Mouse (Mus musculus): ENCODE results near the gene Farp1. TPM values are rescaled to one million over a fixed set of nuclear protein-coding genes. Genes with fewer than 3 reads are reported as not detected.

Farp1 gene
- polyA plus RNA-seq, 1 experiment from 2014 or later, result 33.8 TPM

DNA sequence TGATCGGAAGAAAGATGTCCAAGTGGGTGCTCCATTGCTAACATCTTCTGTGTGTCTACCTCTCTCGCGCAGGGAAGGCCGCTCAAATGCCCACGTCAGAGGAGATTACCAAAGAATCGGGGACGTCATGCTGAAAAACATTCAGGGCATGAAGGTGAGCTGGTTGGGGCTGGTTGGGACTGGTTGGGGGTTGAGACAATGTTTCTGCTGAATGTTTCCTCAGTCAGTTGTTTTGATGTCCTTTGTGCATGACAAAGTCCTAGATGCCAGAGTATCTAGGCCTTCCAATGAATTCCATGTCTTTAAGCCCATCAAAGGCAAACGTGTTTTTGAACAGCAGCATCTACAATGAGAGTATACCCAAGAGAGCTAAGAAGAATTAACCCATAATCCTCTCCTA, 232.8 kb downstream of the Farp1 start:
- Histone ChIP-seq H3K36me3 (ENCODE audit: control insufficient read depth, insufficient read depth, low read length) (no peaks in the 10 kb centered on the region; the same call in 1 of the 2 replicates), H3K4me1 (replicated peaks; ENCODE audit: control insufficient read depth, insufficient read depth, low read length) (no peaks in the 10 kb centered on the region), H3K4me3 (ENCODE audit: low read depth, low read length) (no peak overlapping the region), H3K27me3 (ENCODE audit: control insufficient read depth, insufficient read depth, low read length) (no peaks in the 10 kb centered on the region), H3K4me2 (ENCODE audit: low read depth, low read length, severe bottlenecking) (no peak overlapping the region), H3K27ac (ENCODE audit: low read depth, low read length) (no peak overlapping the region), H3K9ac (ENCODE audit: low read length) (no peak overlapping the region), H3K9me3 (ENCODE audit: control insufficient read depth, low read length) (no peaks in the 10 kb centered on the region)
- no peak for DNase-seq (ENCODE audit: low spot score)
- no peak for ATAC-seq (replicated peaks; ENCODE audit: low FRiP score)
- 90% methylated on average over 8 of the region's 8 CpGs for WGBS

DNA sequence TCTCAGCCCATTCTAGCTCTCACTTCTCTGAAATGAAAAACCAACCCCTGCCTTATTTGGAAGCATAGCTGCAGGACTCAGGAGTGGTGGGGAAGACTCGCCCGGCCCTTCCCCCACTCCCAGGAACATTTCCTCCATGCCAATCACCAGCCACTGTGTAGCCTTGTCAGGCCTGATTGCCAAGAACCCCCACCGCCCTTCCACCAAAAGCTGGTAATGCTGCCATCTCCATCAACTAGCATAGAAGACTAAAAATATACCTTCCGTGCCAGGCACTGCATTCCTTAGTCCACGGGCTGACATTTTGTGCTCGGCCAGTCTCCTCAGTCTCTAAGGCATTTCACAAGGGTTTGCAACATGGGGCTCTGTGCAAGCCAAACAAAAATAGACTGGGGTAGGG, 235.5 kb downstream of the Farp1 start:
- Histone ChIP-seq H3K9me3 (ENCODE audit: control insufficient read depth, low read length) (no peaks in the 10 kb centered on the region), H3K4me2 (ENCODE audit: low read depth, low read length, severe bottlenecking) (no peak overlapping the region), H3K27me3 (ENCODE audit: control insufficient read depth, insufficient read depth, low read length) (no peaks in the 10 kb centered on the region), H3K27ac (ENCODE audit: low read depth, low read length) (no peak overlapping the region), H3K4me1 (replicated peaks; ENCODE audit: control insufficient read depth, insufficient read depth, low read length) (no peaks in the 10 kb centered on the region), H3K36me3 (ENCODE audit: control insufficient read depth, insufficient read depth, low read length) (no peaks in the 10 kb centered on the region; the same call in 1 of the 2 replicates), H3K9ac (ENCODE audit: low read length) (no peak overlapping the region), H3K4me3 (ENCODE audit: low read depth, low read length) (no peak overlapping the region)
- 91% methylated on average over 6 of the region's 6 CpGs for WGBS
- ATAC-seq (replicated peaks; ENCODE audit: low FRiP score) (no peak), DNase-seq (ENCODE audit: low spot score) (no peak)

DNA sequence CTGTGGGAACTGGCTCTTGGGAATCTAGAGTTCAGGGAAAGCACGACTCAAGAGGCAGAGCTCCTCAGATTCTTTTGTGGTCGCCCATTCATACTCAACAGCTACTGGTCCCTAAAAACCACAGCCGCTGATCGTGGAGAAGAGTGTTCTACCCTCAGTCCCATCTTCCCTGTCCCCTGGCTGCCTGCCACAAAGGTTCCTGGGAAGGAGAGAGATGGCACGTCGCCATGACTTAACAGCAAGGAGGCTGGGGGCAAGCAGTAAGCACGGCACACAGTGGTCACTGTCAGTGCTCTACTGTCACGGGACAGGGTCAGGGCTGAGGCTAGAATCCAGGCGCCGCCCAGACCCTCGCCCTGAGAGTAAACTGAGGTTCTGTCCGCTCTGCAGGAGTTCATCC, 240.0 kb downstream of the Farp1 start:
- Histone ChIP-seq H3K4me1 (replicated peaks; ENCODE audit: control insufficient read depth, insufficient read depth, low read length) (no peaks in the 10 kb centered on the region), H3K9ac (ENCODE audit: low read length) (no peak overlapping the region), H3K4me2 (ENCODE audit: low read depth, low read length, severe bottlenecking) (no peak overlapping the region), H3K27me3 (ENCODE audit: control insufficient read depth, insufficient read depth, low read length) (no peaks in the 10 kb centered on the region), H3K9me3 (ENCODE audit: control insufficient read depth, low read length) (no peaks in the 10 kb centered on the region), H3K36me3 (ENCODE audit: control insufficient read depth, insufficient read depth, low read length) (no peaks in the 10 kb centered on the region; the same call in 1 of the 2 replicates), H3K4me3 (ENCODE audit: low read depth, low read length) (no peak overlapping the region), H3K27ac (ENCODE audit: low read depth, low read length) (no peak overlapping the region)
- DNase-seq (ENCODE audit: low spot score) (no peak), ATAC-seq (replicated peaks; ENCODE audit: low FRiP score) (no peak)
- 88% methylated on average over 12 of the region's 12 CpGs for WGBS

DNA sequence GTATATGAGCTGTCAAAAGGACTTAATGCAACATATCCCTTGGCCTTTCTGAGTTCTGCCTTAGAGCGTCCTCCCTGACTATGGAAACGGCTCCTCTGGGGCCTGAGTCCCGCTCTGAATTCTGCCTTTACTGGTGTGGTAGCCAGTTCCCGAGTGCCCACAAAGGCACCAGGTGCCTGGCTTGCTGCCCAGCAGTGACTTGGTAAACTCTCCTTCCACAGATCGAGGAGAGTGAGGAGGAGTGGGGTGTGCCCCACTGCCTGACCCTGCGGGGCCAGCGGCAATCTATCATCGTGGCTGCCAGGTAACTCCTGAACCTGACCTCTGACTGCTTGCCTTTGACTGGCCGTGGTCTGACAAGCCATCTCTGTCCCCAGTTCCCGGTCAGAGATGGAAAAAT, 241.0 kb downstream of the Farp1 start:
- Histone ChIP-seq H3K4me2 (ENCODE audit: low read depth, low read length, severe bottlenecking) (no peak overlapping the region), H3K4me1 (replicated peaks; ENCODE audit: control insufficient read depth, insufficient read depth, low read length) (no peaks in the 10 kb centered on the region), H3K36me3 (ENCODE audit: control insufficient read depth, insufficient read depth, low read length) (no peaks in the 10 kb centered on the region; the same call in 1 of the 2 replicates), H3K27ac (ENCODE audit: low read depth, low read length) (no peak overlapping the region), H3K9me3 (ENCODE audit: control insufficient read depth, low read length) (no peaks in the 10 kb centered on the region), H3K27me3 (ENCODE audit: control insufficient read depth, insufficient read depth, low read length) (no peaks in the 10 kb centered on the region), H3K4me3 (ENCODE audit: low read depth, low read length) (no peak overlapping the region), H3K9ac (ENCODE audit: low read length) (no peak overlapping the region)
- DNase-seq (ENCODE audit: low spot score) (no peak), ATAC-seq (replicated peaks; ENCODE audit: low FRiP score) (no peak)
- WGBS, result 95% methylated on average over 10 of the region's 10 CpGs

DNA sequence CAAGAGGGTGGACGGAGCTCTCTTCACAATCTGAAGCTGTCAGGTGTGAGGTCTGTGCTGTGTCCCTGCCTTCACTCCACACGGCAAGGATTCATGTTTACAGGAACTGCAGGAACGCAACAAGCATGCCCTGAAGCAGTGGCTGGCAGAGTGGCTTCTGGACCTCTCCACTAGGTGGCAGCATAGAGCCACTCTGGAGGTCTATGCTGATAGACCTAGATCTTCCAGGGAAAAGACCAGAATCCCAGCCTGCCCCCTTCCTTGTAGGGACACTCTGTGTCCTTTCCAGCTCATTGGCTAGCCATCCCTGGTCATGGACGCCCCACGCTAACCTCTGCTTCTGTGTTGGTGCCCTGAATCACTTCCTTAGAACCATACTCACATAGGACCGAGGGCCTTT, 244.1 kb downstream of the Farp1 start:
- no peaks in the 10 kb centered on the region for H3K9me3 ChIP-seq (ENCODE audit: control insufficient read depth, low read length)
- H3K4me1 ChIP-seq (replicated peaks; ENCODE audit: control insufficient read depth, insufficient read depth, low read length), result no peaks in the 10 kb centered on the region
- no peak overlapping the region for H3K4me3 ChIP-seq (ENCODE audit: low read depth, low read length)
- H3K36me3 ChIP-seq (ENCODE audit: control insufficient read depth, insufficient read depth, low read length), result peaks cover 2% of the 10 kb centered on the region; the same call in 1 of the 2 replicates
- no peak overlapping the region for H3K9ac ChIP-seq (ENCODE audit: low read length)
- DNase-seq (ENCODE audit: low spot score) (peak; percentile 88), ATAC-seq (replicated peaks; ENCODE audit: low FRiP score) (peak; percentile 47)
- no peak overlapping the region for H3K4me2 ChIP-seq (ENCODE audit: low read depth, low read length, severe bottlenecking)
- no peaks in the 10 kb centered on the region for H3K27me3 ChIP-seq (ENCODE audit: control insufficient read depth, insufficient read depth, low read length)
- no peak overlapping the region for H3K27ac ChIP-seq (ENCODE audit: low read depth, low read length)
- 36% methylated on average over 6 of the region's 6 CpGs for WGBS

DNA sequence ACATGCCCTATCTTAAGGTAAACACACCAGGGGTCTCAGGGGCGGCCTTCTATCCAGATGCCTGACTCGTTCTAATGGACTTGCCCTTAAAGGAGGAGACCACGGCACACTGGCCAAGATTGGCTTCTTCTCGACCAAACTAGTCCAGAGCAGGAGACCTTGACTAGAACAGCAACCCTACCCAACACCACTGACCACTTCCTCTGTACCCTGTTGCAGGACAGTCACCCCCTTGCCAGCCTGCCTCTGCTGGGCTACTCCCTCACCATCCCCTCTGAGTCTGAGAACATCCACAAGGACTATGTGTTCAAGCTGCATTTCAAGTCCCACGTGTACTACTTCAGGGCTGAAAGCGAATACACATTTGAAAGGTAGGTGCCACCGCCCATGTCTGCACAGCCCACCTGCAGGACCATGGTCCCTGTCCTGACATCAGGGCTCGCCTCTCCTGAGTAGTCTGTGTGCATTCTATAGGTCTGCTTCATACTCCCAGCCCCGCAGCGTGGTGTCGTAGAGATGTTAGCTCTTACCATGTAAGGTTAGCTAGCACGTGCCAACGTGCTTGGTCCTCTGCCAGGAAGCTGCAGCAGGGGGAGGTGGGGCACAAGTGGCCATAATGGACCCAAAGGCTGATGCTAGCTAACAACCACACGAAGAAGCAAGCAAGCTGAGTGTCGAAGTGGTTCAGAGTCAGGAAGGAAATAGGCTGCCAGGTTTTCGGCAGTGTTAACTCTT, 245.8 kb downstream of the Farp1 start:
- no peak for ATAC-seq (replicated peaks; ENCODE audit: low FRiP score)
- H3K9me3 ChIP-seq (ENCODE audit: control insufficient read depth, low read length), result no peaks in the 10 kb centered on the region
- no peak overlapping the region for H3K27ac ChIP-seq (ENCODE audit: low read depth, low read length)
- H3K4me3 ChIP-seq (ENCODE audit: low read depth, low read length), result no peak overlapping the region
- 89% methylated on average over 16 of the region's 16 CpGs for WGBS
- H3K27me3 ChIP-seq (ENCODE audit: control insufficient read depth, insufficient read depth, low read length), result no peaks in the 10 kb centered on the region
- DNase-seq (ENCODE audit: low spot score), result no peak
- peaks cover 2% of the 10 kb centered on the region; the same call in 1 of the 2 replicates for H3K36me3 ChIP-seq (ENCODE audit: control insufficient read depth, insufficient read depth, low read length)
- H3K9ac ChIP-seq (ENCODE audit: low read length), result no peak overlapping the region
- no peaks in the 10 kb centered on the region for H3K4me1 ChIP-seq (replicated peaks; ENCODE audit: control insufficient read depth, insufficient read depth, low read length)
- H3K4me2 ChIP-seq (ENCODE audit: low read depth, low read length, severe bottlenecking), result no peak overlapping the region

DNA sequence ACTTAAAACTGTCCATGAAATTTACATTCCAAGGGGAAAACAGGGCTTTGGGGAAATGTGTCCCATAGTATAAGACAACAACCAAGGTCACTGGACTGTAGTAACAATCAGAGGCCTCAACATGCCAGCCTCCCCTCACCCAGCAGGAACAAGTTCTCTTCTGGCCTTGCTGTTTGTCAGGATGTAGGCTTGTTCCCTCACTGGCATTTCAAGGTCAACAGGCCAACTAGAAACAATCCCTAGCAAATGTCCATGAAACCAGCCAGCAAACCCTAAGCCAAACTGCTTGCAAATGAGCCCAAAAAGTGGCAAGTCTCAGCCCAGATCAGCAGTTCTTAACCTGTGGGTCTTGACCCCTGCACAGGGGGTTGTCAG, 246.3 kb downstream of the Farp1 start:
- Histone ChIP-seq H3K4me3 (ENCODE audit: low read depth, low read length) (no peak overlapping the region), H3K36me3 (ENCODE audit: control insufficient read depth, insufficient read depth, low read length) (peaks cover 2% of the 10 kb centered on the region; the same call in 1 of the 2 replicates), H3K27me3 (ENCODE audit: control insufficient read depth, insufficient read depth, low read length) (no peaks in the 10 kb centered on the region), H3K4me1 (replicated peaks; ENCODE audit: control insufficient read depth, insufficient read depth, low read length) (no peaks in the 10 kb centered on the region), H3K9ac (ENCODE audit: low read length) (no peak overlapping the region), H3K27ac (ENCODE audit: low read depth, low read length) (no peak overlapping the region), H3K4me2 (ENCODE audit: low read depth, low read length, severe bottlenecking) (no peak overlapping the region), H3K9me3 (ENCODE audit: control insufficient read depth, low read length) (no peaks in the 10 kb centered on the region)
- ATAC-seq (replicated peaks; ENCODE audit: low FRiP score) (no peak), DNase-seq (ENCODE audit: low spot score) (no peak)

DNA sequence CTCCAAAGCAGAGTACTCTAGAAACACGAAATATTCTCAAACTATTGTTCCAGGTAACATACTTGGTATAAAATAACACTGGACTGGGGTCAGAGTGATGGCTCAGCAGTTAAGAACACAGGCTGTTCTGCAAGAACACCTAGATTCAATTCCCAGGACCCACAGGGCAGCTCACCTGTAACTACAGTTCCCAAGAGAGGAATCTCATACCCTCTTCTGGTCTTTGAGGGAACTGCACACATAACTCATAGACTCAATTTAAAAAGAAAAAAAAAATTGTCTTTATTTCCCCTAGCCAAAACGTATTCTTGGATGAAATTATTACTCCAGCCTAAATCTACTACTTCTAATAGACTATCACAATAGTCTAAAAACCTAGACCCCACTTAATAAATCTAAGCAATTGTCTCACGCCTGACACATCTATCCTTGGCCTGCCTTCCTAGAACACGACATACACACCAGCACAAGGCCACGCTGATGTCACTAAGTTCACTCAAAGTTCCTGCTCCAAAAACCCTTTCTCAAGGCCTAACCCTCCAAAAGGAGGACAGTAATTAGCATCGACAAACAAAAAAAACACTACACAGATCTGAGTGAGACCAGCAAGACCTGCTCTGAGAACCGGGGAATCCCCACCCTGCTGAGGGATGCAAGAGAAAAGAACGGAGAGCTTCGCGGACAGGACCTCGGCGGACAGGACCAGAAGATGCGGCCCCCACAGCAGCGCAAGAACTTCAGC, 250.6 kb downstream of the Farp1 start:
- H3K4me1 ChIP-seq (replicated peaks; ENCODE audit: control insufficient read depth, insufficient read depth, low read length), result no peaks in the 10 kb centered on the region
- H3K36me3 ChIP-seq (ENCODE audit: control insufficient read depth, insufficient read depth, low read length), result peaks cover 2% of the 10 kb centered on the region; the same call in 1 of the 2 replicates
- no peak overlapping the region for H3K27ac ChIP-seq (ENCODE audit: low read depth, low read length)
- WGBS, result 95% methylated on average over 14 of the region's 14 CpGs
- DNase-seq (ENCODE audit: low spot score) (no peak), ATAC-seq (replicated peaks; ENCODE audit: low FRiP score) (no peak)
- H3K27me3 ChIP-seq (ENCODE audit: control insufficient read depth, insufficient read depth, low read length), result no peaks in the 10 kb centered on the region
- no peaks in the 10 kb centered on the region for H3K9me3 ChIP-seq (ENCODE audit: control insufficient read depth, low read length)
- H3K4me3 ChIP-seq (ENCODE audit: low read depth, low read length), result no peak overlapping the region
- H3K4me2 ChIP-seq (ENCODE audit: low read depth, low read length, severe bottlenecking), result no peak overlapping the region
- H3K9ac ChIP-seq (ENCODE audit: low read length), result no peak overlapping the region

Measured in forebrain, embryonic 11.5 days (tissue).